Mouse (Mus musculus) left cerebral cortex, adult 8-10 months (tissue): ENCODE results near the gene Agpat2. TPM values are rescaled to one million over a fixed set of nuclear protein-coding genes. Genes with fewer than 3 reads are reported as not detected.

Experiments used
- DNase-seq, 2 experiments: peaks; one replicate each; pipeline ENCODE4 v3.0.0; 2022; ENCODE audit warnings: low spot score in 2 of 2
- total RNA-seq, 4 experiments: library from RNA; stranded (reverse); gene quantifications; 2 replicates each; pipeline ENCODE4 v1.2.4; 2022

The Agpat2 gene
- total RNA-seq, 4 experiments from 2014 or later: 1.5 to 3.9 (median 3.6) TPM

DNA sequence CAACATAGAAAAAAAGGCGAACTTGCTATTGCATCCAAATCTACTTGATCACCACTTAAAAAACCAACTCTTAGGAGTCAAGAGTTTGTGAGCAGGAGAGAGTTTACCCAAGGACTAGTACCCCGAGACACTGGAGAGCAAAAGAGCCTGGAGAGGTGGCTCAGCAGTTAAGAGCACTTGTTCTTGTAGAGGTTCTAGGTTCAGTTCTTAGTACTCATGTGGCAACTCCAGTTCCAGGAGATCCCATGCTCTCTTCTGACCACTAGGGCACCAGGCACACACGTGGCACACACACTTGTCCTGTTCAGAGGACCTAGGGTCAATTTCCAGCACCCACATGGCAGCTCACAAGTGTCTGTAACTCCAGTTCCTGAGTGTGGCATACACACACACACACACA is 21.9 kb upstream of the Agpat2 start:
- DNase-seq: no peak

DNA sequence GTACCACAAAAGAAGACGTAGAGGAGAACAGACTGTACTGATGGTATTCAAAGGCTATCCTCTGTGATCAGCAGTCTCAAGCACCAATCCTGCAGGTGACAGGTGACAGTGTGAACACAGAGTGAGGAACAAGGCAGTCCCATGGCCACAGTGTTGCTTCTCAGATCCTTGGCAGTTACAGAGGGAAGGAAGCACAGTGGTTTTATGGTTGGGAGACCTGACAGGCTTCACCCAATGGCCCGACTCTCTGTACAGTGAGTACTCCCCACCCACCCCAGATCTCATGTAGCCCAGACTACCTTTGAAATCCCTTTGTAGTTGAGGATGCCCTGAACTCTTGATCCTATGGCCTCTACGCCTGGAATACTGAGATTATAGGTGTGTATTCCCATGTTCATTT is 21.2 kb upstream of the Agpat2 start:
- no peak for DNase-seq

DNA sequence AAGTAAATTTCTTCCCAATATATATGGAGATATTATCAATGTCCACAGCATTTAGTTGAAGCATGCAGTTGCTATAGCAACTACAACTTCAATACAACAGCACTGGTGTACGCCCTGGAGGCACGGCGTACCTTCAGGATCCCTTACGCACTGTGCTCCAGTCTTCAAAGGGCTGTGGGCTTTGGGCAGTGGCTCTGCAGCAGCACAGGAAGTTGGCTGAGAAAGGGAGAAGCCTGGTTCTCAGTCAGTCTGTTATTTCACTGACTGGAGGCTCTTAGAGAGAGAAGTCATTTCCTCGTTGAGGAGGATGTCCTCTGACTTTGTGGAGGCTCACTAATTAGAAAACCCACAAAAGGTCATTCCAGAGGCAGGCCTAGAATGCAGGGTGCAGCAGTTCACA is 18.8 kb upstream of the Agpat2 start:
- no peak for DNase-seq

DNA sequence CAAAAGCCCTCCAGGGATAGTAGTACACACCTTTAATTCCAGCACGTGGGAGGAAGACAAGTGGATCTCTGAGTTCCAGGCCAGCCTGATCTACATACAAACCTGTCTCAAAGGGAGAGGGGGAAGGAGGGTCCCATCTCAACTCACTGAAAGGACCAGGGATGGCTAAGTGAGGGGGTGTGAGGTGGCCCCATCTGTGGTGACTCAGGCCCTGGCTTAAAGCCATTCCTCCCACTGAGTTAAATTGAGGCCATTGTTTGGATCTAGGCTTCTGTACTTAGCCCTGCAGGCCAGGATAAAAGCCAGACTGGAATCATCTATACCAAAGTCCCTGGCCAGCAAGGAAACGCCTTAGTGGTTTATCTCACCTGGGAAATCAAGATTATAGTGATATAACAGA is 17.0 kb upstream of the Agpat2 start:
- no peak for DNase-seq

GRCm38 (mm10) chr2:26617928-26618327 is 13.7 kb upstream of the Agpat2 start:
- DNase-seq: no peak

GRCm38 (mm10) chr2:26617331-26617730 is 13.1 kb upstream of the Agpat2 start:
- DNase-seq: no peak

GRCm38 (mm10) chr2:26615459-26616124 is 11.4 kb upstream of the Agpat2 start:
- no peak for DNase-seq

GRCm38 (mm10) chr2:26614903-26615302 is 10.7 kb upstream of the Agpat2 start:
- no peak for DNase-seq

DNA sequence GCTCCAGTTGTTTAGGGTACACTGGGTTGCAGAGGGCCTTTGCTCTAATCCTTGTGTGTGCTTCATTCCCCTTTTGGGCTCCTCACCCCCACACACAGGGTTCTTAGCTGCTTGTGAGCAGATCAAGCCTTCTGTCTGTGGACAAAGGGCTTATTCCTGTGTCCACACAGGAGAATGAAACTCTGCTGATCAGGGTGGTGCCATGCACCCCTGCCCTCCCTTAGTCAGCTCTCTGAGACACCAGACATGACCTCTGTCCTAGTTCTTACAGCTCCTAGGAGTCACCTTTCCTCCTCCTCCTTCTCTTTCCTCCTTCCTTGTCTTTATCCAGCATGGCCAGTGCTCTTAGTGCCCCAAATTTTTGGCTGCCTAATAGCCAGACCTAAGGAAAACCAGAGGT is 7.7 kb upstream of the Agpat2 start:
- no peak for DNase-seq

DNA sequence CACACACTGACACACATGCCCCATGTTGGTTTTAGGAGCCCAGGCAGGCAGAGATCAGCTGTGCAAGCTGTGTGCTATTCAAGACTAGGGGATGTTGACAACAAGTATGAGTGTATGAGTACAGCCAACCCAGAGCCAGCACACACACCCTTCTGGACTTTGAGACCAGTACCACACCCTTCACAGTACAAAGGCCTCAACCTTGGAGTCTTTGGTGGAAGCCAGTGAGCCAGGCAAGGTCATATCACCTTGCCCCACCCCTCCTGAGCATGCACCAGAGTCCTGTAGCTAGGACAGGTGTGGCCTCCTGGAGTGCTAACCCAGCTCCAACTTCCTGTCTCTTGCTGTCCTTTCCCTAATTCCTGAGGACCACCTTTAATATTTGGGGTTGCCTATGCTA is 6.8 kb upstream of the Agpat2 start:
- DNase-seq: no peak

DNA sequence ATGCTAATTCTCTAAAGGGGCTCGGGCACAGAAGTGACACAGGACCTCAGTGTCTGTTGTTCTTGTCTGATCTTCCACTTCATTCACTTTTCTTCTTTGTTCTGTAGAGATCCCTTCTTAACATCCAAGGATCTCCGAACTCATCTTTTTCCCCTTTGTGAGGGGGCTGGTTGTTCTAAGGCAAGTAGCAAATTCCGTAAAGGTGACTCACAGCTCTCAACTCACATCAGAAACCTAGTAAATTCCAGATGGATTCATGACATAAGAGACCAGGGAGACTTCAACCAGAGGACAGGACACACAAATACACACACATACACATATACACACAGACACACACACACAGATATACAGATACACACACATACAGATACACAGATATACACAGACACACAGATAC is 6.3 kb upstream of the Agpat2 start:
- DNase-seq: no peak

DNA sequence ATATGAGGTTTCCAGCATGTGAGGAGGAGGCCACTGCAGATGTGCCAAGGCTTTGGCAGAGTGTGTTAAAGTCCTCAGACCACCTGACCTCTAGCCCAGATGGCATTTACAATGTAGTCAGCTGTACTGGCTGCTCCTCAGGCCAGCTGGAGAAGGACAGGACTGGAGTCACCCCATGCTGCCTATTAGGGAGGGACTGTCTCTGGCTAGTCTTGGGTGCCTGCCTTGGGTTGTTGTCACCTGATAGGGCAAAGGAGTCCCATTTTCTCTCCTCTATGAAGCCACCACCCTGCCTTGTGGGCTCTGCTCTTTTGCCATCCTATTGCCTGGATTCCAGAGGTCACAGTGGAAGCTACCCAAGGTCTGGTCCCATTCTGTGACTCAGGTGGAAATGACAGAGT is 5.0 kb upstream of the Agpat2 start:
- no peak for DNase-seq

DNA sequence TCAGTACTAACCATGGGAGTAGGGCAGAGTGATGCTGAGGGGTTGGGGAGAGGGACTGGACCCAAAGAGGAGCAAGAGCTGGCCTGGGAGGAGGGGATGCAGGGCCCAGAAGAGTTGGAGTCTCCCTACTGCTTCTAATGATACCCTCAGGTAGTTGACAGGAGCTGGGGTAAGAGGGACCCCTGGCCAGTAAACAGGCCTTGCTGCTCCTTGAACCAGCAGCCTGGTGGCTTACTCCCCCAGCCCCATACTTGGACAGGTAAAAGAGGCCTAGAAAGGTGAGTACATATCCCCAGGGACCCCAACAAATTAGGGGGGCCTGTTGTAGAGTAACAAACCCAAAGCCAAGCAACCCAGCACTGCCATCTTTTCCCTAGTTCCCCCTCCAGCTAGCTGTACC is 4.6 kb upstream of the Agpat2 start:
- no peak for DNase-seq

DNA sequence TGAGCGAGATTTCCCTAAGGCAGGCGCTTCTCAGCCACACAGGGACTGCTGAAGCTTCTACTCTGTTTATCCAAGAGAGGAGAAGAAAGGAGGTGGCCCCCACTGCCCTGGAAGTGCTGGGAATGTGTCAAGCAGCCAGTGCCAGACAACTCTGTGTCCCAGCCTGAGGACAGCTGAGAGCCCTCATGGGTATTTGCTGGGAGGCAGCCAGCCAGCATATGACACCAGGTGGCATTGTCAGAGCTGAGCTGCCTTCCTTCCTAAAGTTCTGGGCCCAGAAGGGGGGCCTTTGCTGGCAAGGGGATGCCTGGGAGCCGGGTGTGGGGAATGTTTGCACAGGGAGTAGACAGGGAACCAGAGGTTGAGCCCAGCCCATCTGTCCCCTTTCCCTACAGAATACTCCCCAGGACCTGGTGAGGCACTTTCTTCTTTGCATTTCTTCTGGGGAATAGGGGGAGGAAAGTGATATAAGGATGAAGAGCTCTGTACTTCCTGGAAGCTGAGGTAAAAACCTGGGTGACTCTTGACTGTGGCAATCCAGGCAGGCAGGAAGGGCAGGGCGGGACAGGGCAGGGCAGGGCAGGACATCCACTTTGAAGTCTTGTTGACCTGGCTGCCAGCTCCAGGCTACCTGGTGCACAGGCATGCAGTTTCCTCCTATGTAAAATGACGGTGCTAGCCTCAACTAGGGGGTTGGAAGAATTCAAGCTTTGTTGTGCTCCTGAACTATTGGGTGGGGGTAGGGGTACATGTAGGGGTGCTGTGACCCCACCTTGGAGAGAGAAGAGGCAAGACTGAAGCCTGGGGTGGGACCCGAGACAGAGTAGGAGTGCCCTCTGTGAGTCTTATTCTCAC is 3.1 kb upstream of the Agpat2 start:
- no peak for DNase-seq

DNA sequence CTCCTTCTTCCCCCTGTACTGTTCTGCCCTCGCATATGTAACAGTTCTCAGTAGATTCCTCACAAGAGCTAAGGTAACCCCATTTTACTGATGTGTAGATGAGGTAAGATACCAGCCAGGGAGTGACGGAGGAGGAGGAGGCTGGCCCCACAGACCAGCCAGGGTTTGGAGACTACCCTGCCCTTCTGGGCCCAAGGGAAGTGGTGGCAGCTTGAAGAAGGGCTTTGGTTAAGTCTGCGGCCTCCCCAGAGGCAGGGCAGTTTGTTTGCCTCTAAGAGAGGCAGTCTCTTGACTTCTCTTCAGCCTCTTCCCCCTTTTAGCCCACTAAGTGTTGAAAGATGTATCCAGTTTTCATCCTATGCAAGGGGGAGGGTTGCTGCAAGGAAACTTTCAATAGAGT is 2.4 kb upstream of the Agpat2 start:
- DNase-seq: no peak

GRCm38 (mm10) chr2:26605331-26605730 is 1.1 kb upstream of the Agpat2 start:
- no peak for DNase-seq

- no peak for DNase-seq
Measured at GRCm38 (mm10) chr2:26603159-26603558, 1.1 kb downstream of the Agpat2 start.

GRCm38 (mm10) chr2:26602631-26603030 is 1.6 kb downstream of the Agpat2 start:
- DNase-seq: no peak

- DNase-seq: no peak
Measured at GRCm38 (mm10) chr2:26601595-26601994, 2.6 kb downstream of the Agpat2 start.

GRCm38 (mm10) chr2:26600664-26601063 is 3.6 kb downstream of the Agpat2 start:
- DNase-seq: no peak

GRCm38 (mm10) chr2:26599965-26600364 is 4.3 kb downstream of the Agpat2 start:
- DNase-seq: no peak

DNA sequence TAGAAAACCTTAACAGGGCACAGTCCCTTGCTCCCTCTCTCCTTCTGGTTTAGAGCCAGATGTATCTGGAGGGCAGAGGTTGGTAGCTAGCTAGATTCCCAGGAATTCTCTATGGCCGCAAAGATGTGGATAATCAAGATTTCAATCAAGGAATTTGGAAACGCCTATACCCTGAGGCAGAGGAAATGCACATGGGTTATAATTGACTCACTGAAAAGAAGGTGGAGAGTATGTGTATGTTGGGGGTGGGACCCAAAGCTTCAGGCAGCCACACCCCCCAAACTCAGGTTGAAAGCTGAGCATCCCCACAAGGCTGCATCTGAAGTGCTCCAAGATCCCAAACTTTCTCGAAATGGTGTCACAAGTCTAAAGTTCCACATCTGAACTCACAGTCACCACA is 5.8 kb downstream of the Agpat2 start:
- DNase-seq: no peak

DNA sequence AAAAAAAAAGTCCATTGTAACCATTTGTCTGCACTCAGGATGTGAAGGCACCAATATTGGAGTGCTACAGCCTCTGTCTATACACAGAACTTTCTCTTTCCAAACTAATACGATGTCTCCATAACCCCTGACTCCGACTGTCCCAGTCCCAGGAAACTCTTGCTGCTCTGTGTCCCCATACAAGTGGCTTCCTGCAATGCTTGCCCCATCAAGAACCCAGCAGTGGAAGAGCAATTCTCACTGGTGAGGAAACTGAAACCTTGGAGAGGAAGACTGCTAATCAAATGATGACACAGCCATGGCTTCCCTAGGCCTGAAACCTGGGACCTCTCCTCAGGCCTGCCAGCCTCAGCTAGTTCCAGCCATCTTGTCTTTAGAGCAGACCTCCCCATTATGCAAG is 6.4 kb downstream of the Agpat2 start:
- DNase-seq: no peak
